Mouse (Mus musculus) ES-Bruce4 (cell line): ENCODE results near the gene Fmo2.

Experiments
- CTCF ChIP-seq: IDR thresholded peaks from one replicate; pipeline ENCODE4 v1.8.1; 2011; ENCODE audit warnings: low read depth, low read length
- POLR2A ChIP-seq: IDR thresholded peaks from one replicate; pipeline ENCODE4 v1.8.1; 2011; ENCODE audit warnings: low read length; ENCODE audit not compliant: insufficient read depth

DNA sequence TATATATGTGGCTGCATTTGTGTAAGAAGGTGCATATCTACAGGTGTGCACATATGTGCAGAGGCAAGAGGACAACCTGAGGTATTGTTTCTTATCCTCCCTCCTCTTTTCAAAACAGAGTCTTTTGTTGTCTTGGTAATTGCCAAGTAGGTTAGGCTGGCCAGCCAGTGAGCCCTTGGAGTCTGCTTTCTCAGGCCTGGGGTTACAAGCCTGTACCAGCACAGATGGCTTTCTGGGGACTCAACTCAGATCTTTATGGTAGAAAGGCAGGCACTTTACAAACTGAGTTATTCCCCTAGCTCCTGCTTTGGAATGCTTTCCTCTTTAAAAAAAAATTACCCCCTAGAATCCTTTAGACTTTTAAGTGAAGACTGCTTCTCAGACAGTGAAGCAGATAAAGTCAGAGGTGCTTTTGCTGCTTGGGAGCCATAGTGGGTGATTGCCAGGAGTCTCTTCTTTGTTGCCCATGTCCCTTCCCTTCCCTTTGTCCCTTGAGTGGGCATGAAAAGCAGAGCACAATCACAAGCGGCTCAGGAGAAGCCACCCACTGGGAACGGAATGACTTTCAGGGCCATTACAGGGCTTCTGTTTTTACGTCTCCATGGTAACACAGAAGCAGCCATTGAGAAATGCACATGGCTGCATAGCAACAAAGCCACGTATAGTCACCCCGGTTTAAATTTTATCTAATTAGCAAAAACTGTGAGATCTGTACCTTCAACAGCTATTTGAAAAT is 66.5 kb downstream of the Fmo2 start:
- no peak for TF ChIP-seq POLR2A
- no peak for TF ChIP-seq CTCF
